Mouse (Mus musculus): ENCODE measurements around the gene Capn8.

- no peak for TF ChIP-seq CTCF (IDR thresholded peaks at IDR 0.05; ENCODE audit: low read depth, low read length)
- no peak for TF ChIP-seq TAL1 (conservative IDR thresholded peaks at IDR 0.05; ENCODE audit: low read depth, low read length)
- TF ChIP-seq GATA1 (IDR thresholded peaks at IDR 0.05; ENCODE audit: borderline replicate concordance, low read length), result no peak
These were observed 50.7 kb downstream of the Capn8 start for GRCm38 (mm10) chr1:182615465-182615864.
